Mouse (Mus musculus) liver, adult (tissue): ENCODE measurements around the gene Fam187a.

ENCODE experiments used
- GATA4 ChIP-seq: IDR thresholded peaks from 2 replicates; pipeline ENCODE4 v1.6.1; 2014; ENCODE audit warnings: mild to moderate bottlenecking, low read length; ENCODE audit not compliant: insufficient replicate concordance

The Fam187a gene

DNA sequence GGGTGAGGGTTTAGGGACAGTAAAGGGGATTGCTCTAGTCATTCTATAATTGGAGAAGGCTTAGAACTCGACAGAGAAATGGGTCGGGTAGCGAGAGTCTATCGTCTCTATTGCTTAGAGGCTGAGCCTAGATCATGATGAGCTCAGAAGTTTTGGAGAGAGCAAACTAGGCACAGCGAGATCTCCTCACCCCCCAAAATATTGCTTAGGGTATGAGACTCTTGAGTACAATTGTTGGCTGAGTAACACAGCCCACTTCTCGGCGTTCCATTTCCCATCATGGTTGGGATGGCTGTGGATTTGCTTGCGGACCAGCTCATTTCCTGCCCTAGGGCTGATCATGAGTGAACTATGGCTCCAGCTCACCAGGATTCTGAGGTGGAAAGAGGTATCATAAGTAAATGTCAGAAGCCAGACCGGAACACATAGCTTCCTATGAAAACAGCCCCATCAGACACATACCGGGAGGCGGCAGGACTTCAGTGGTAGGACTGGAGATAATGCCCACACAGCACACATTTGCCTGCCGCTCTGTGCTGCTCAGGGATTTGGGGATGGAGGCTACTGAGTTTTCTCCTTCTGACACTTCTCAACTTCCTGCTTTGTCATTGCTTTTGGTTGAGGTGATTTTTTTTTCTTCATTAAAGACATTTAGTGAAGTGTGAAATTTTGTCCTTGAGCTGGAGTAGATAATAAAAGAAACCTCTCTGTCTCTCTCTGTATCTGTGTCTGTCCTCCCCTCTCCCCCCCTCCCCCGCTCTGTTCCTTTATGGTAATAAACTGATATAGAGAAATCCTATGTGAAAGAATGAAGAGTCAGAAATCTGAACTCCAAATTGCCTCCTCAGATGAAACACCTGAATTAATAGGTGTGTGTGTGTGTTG is 3.4 kb upstream of the Fam187a start:
- TF ChIP-seq GATA4, result no peak

DNA sequence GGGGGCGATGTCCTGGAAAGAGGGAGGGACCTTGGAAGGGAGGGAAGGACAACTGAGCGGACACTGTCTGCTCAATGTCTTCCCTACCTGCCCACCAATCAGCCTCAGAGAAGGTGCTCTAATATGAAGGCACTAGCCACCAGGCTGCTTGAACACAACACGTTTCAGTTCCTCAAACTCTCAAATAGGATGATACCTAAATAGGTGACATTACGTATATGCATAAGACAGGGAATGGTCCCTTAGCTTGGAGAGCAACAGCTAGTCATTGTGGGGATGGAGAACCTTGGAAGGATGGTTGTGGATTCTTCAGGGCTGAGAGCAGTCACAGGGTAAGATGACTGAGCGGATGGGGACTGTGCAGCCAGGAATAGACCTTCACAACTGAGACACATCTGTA is 2.5 kb downstream of the Fam187a start:
- no peak for TF ChIP-seq GATA4

DNA sequence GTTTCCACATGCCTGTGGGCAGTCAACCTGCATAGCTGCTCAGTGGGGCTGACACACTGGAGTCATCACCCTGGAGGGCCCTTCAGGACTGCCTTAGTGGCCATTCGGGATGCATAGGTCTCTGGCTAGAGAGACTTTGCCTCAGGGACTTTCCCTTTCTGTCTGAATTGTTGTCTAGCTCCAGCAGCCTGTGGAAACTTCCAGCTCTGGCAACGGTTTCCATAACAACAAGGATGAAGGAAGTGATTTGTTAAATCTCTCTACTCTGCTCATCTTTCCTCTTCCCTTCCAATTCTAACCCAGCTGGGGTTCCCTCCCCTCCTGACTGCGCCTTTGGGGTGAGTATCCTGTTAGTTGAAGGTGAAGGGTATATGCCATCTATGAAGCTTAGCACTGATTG is 3.2 kb downstream of the Fam187a start:
- TF ChIP-seq GATA4, result no peak

DNA sequence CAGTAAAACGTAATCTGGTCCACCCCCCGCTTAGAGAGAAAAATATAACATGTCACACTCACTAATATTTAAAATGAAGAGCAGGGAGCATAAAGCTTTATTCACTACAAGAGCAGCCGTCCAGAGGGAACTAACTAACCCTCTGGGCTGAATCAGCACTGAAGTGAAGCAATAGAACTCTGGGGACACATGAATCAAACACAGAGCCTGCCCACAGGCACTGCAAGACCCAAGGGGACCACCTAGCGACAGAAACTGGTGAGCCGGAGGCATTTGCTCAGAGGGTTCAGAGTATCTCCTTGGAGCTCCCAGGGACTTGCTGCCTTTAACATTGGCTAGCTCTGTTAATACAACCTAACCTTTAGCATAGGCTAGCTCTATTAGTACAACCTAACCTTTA is 5.1 kb downstream of the Fam187a start:
- no peak for TF ChIP-seq GATA4

DNA sequence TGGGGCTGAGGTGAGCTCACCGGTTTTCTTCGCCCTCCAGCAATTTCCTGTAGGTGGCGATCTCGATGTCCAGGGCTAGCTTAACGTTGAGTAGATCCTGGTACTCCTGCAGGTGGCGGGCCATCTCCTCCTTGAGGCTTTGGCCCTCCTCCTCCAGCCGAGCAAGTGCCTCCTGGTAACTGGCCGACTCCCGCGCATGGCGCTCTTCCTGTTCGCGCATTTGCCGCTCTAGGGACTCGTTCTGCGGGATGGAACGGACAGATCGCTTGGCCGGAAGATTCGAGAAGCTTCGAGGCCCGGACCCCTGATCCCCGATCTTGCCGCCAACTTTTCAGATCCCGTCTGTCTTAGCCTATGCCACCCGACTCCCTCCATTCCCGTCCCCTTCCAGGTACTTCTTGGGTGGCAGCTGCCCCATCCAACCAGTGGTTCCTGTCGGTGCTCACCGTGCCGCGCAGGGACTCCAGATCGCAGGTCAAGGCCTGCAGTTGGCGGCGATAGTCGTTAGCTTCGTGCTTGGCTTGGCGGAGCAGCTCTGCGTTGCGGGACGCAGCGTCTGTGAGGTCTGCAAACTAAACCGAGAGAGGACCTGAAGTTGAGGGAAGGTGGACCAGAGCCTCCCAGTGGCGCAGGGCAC is 8.2 kb downstream of the Fam187a start:
- TF ChIP-seq GATA4, result no peak

DNA sequence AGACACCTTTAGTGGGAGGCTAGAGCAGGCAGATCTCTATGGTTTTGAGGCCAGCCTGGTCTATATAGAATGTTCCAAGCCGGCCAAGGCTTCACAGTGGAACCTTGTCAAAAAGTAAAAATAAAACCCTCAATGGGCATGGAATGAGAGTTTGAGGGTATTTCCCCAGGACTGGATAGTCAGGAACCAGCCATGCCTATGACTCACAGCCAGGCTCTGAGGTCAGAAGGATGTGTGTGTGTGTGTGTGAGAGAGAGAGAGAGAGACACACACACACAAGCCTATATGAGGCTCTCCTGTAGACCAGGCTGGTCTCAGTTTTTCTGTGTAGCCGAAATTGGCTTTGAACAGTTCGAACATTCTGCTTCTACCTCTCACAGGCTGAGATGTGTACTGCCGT is 9.7 kb downstream of the Fam187a start:
- TF ChIP-seq GATA4, result no peak

DNA sequence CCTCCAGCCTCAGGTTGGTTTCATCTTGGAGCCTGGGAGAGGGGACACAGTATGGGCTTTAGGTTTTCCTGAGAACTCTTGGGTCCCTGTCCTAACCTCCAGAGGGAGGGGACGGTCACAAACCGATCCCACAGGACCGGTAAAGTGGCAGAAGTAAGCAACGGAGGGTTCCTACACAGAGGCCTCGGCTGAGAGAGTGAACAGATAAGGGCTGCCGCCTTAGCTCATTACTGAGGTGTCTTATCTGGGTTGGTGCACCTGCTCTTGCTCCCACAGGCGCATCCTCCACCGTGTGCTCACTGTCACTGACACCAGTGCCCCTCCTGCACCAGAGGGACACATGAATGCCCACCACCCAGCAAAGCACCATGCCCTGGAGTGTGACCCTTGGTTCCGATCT is 10.8 kb downstream of the Fam187a start:
- no peak for TF ChIP-seq GATA4

DNA sequence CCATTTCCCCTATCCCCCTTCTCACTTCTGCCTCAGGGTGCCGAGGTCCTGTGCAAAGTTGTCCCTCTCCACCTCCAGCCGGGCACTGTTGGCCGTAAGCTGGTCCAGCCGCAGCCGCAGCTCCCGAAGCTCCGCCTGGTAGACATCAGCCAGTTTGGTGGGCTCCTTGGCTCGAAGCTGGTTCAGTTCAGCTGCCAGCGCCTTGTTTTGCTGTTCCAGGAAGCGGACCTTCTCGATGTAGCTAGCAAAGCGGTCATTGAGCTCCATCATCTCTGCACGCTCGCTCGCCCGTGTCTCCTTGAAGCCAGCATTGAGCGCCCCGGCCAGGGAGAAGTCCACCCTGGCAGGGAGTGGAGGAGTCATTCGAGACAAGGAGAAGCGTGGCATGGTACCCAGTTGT is 11.7 kb downstream of the Fam187a start:
- no peak for TF ChIP-seq GATA4

DNA sequence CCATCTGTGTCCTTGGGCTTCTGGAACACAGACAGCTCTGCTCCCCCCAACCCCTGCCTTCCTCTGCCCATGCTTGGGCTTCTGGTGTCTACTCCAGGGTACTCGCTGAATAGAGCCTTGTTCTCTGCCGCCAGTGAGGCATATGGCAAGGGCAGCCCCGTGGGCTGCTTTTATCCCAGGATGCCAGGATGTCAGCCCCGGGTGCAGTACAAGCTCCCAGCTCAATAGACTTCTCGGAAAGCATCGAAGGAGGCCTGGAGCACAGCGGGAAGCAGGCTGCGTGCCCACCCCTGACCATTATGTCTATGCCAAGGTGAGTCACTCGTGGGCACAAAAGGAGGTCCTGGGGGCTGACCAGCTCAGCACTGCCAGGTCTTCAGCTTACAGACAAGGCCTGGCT is 13.4 kb downstream of the Fam187a start:
- no peak for TF ChIP-seq GATA4

DNA sequence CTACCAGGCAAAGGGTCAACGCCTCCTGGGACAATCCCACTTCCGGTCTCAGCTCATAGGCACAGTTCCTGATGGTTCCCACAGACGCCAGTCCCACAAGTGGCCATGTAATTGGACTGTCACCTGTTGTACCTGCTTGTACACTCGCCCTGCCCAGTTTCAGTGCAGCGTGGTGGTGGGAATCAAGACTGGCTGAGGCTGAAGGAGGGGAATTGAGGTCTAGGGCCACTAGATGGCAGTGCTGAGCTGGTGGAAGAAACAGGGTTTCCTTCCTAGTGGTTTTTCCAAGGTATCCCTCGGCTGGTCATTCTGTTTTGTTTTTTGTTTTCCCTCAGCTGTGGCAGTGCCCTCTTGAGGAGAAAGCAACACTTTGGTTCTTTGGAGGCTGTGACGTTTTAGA is 15.8 kb downstream of the Fam187a start, which contains the start of gene Gfap:
Gfap (minus strand) TSS at position 150 of the 400 bp plus-strand sequence.
- TF ChIP-seq GATA4, result no peak

DNA sequence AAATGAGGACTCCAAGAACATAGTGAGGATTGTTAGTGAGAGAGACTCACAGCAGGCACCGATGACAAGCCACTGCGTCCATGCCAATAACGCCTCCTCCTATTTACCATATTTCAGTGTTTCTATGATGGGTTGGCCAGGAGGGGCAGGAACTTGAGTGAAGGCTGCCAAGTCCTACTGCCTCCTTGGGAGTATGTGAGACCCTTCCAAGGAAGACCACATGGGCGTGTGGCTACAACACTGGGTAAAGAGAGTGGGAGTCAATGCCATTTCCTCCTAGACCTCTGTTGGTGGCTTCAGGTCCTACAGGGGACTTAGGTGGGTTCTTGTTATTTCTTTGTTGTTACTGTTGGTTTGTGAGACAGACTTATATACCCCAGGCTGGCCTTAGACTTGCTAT is 16.2 kb downstream of the Fam187a start:
- no peak for TF ChIP-seq GATA4

DNA sequence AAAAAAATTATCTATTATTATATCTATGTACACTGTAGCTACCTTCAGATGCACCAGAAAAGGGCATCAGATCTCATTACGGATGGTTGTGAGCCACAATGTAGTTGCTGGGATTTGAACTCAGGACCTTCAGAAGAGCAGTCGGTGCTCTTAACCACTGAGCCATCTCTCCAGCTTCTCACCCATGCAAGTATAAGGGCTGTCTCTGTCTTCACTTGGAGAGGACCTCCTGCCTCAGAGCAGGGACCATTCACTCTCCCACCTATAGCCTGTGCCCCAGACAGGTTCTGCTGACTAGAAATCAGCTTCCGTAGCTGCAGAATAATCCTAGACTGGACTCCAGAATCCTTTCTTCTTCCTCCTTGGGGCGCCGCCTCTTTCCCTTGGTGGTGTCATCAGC is 17.1 kb downstream of the Fam187a start:
- no peak for TF ChIP-seq GATA4

DNA sequence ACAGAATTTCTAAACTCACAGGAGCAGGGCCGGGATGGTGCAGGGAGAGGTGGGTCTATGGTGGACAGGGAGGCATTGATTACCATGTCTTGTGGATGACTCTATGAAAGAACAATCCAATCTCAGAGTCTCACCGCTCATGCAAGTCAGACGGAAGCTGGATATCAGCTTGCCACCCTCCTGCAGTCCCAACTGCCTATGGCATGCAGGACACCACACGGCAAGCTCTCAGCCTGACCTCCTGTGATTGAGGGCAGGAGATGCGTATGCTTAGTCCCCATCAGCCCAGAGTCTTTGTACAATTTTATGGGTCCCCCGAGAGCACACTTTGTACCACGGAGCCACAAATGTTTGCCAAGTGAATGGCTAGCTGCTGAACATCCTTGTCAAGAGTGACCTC is 18.7 kb downstream of the Fam187a start:
- TF ChIP-seq GATA4, result no peak

DNA sequence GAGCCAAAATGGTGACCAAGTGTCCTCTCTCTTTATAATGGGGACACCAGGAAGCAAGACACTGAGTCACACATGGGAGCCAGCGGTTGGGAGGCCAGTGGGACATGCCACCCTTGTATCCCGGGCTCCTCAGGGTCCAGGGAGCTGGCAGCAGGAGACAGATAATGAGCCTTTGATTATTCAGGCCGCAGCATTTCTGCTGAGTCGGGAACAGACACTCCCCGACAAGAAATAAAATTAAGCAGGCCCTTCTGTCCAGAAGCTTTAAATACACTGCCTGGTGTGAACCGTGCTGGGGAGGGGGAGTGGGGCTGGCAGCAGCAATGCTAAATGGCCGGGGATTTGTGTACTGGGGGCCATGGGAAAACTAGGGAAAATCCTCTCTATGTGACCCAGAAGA is 26.4 kb downstream of the Fam187a start:
- TF ChIP-seq GATA4, result no peak

DNA sequence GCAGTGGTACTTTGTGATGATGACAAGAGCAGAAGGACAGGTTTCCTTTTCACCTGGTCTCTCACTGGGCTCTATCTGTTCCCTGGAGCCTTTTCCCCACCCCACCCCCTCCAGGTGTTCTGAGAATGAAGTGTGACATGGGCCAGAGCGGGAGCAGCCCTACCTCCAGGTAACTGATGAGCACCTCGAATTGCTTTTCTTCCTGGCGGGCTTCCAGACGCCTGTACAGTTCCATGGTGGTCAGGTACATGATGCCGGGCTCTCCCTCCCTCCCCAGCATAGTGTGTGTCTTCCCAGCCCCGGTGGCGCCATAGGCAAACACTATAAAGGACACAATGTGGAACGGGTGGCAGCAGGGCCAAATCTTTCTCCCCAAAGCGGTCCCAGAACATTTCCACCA is 30.4 kb downstream of the Fam187a start:
- no peak for TF ChIP-seq GATA4

DNA sequence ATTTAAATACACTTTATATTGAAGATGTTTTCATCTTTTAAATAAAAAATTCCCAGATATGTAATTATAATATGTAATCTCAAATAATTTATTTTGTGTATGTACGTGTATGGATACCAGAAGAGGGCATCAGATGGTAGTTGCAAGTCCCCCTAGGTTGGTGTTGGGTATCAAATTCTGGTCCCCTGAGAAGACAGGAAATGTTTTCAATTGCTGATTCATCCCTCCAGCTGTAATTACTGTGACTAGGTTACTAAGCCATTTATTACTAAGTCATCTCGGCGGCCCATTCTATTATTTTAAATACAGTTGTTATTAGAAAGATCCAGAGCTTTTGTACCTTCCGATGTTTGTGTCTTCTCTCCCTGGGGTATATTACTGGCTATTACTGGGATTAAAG is 33.1 kb downstream of the Fam187a start:
- TF ChIP-seq GATA4, result no peak
